Mouse (Mus musculus) C2C12 (cell line): ENCODE results near the gene Dnal1. TPM values are rescaled to one million over a fixed set of nuclear protein-coding genes. Genes with fewer than 3 reads are reported as not detected.
A peak's percentile ranks its signal among the peaks of the same experiment; 100 is the strongest.

Source experiments
- H3K27me3 ChIP-seq: one replicate; pipeline ENCODE4 v1.6.1; 2011; ENCODE audit not compliant: control insufficient read depth, insufficient read depth, insufficient read length
- H3K36me3 ChIP-seq: one replicate; pipeline ENCODE4 v1.6.1; 2011; ENCODE audit not compliant: control insufficient read depth, insufficient read depth
- H3K4me3 ChIP-seq: one replicate; pipeline ENCODE4 v1.5.1; 2011; ENCODE audit warnings: mild to moderate bottlenecking, control low read depth; ENCODE audit not compliant: poor library complexity, insufficient read depth, severe bottlenecking
- H3K79me2 ChIP-seq: one replicate; pipeline ENCODE4 v1.6.1; 2011; ENCODE audit not compliant: control insufficient read depth, insufficient read depth
- H3K79me3 ChIP-seq: one replicate; pipeline ENCODE4 v1.6.1; 2011; ENCODE audit warnings: low read depth, control low read depth
- H3ac ChIP-seq: one replicate; pipeline ENCODE3; 2011; ENCODE audit warnings: low read depth; ENCODE audit not compliant: control insufficient read depth, insufficient read length
- CEBPB ChIP-seq: IDR thresholded peaks from one replicate; pipeline ENCODE4 v1.6.1; 2011; ENCODE audit warnings: low read depth, mild to moderate bottlenecking, control low read depth, moderate library complexity
- CTCF ChIP-seq: IDR thresholded peaks from one replicate; pipeline ENCODE4 v1.5.1; 2011; ENCODE audit not compliant: control insufficient read depth, insufficient read depth, insufficient read length
- FOSL1 ChIP-seq: IDR thresholded peaks from one replicate; pipeline ENCODE4 v1.8.0; 2011; ENCODE audit warnings: mild to moderate bottlenecking, low read length; ENCODE audit not compliant: poor library complexity, insufficient read depth, severe bottlenecking
- MAX ChIP-seq: IDR thresholded peaks from one replicate; pipeline ENCODE4 v1.6.1; 2011; ENCODE audit warnings: mild to moderate bottlenecking, control low read depth
- MYOD1 ChIP-seq: IDR thresholded peaks from one replicate; pipeline ENCODE4 v1.6.1; 2011; ENCODE audit warnings: low read depth; ENCODE audit not compliant: control insufficient read depth, insufficient read length
- MYOG ChIP-seq: IDR thresholded peaks from one replicate; pipeline ENCODE4 v1.6.1; 2011; ENCODE audit not compliant: control insufficient read depth, insufficient read length; ENCODE audit errors: extremely low read depth
- USF1 ChIP-seq: IDR thresholded peaks from one replicate; pipeline ENCODE4 v1.6.1; 2011; ENCODE audit warnings: low read depth, mild to moderate bottlenecking, control low read depth, moderate library complexity
- polyA plus RNA-seq: library from polyadenylated mRNA; unstranded; fragments of >200 nt; fragmentation: generic; extraction: Trizol; gene quantifications from one replicate; pipeline ENCODE4 v1.2.1, GENCODE M21; 2012; ENCODE audit warnings: missing spikeins

Gene Dnal1
- polyA plus RNA-seq, 1 experiment, result 4.7 TPM

GRCm38 (mm10) chr12:84110814-84111213 lies 3.4 kb upstream of the Dnal1 start:
- peaks cover 1% of the 10 kb centered on the region for H3K79me3 ChIP-seq
- TF ChIP-seq CTCF (no peak), USF1 (no peak), CEBPB (no peak), MYOG (no peak), MYOD1 (no peak), MAX (no peak), FOSL1 (no peak)
- H3K27me3 ChIP-seq, result no peaks in the 10 kb centered on the region

DNA sequence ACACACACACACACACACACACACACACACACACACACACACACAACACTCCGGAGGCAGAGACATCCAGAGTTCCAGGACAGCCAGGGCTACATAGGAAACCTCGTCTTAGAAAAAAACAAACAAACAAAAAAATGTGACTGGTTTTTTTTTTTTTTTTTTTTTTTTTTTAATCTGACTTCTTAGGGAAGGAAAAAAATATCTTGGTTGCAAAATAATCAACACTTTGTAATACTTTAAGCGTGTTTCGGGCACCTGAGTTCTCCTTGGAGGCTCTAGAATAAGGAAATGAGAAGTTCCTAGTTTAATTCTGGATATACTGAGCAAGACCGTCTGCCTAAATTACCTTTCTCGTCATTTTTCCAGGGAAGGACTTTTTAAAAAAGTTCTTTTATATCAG lies 490 bp upstream of the Dnal1 start:
- H3K27me3 ChIP-seq, result no peaks in the 10 kb centered on the region
- no peak overlapping the region for H3ac ChIP-seq
- H3K79me3 ChIP-seq, result peaks cover 2% of the 10 kb centered on the region
- H3K4me3 ChIP-seq, result no peak overlapping the region
- TF ChIP-seq MAX (no peak), CTCF (no peak), CEBPB (no peak), FOSL1 (no peak)
- H3K36me3 ChIP-seq, result no peaks in the 10 kb centered on the region
- H3K79me2 ChIP-seq, result peaks cover 16% of the 10 kb centered on the region

More at GRCm38 (mm10) chr12:84110814-84111213, 3.4 kb upstream of the Dnal1 start:
- peaks cover 7% of the 10 kb centered on the region for H3K79me2 ChIP-seq
- no peak overlapping the region for H3ac ChIP-seq
- H3K36me3 ChIP-seq, result no peaks in the 10 kb centered on the region
- H3K4me3 ChIP-seq, result no peak overlapping the region

DNA sequence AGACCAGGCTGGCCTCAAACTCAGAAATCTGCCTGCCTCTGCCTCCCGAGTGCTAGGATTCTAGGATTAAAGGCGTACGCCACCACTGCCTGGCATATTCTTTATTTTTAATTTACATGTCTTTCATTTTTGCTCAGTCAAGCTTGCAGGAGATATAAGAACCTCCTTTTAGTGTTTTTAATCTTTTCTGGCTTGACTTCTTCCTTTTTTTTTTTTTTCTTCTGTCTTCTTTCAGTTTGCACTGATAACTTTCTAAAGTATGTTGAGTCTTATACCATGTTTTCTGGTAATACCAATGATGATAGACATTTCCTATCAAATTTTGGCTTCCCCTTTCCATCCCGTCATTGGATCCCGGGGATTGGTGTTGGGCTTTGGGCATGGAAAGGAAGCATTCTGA lies 5.4 kb downstream of the Dnal1 start:
- peaks cover 1% of the 10 kb centered on the region for H3K79me3 ChIP-seq
- H3K79me2 ChIP-seq, result peaks cover 16% of the 10 kb centered on the region
- H3K27me3 ChIP-seq, result no peaks in the 10 kb centered on the region
- H3K4me3 ChIP-seq, result no peak overlapping the region
- no peaks in the 10 kb centered on the region for H3K36me3 ChIP-seq
- TF ChIP-seq MAX (no peak), MYOD1 (no peak), USF1 (no peak), CTCF (no peak), CEBPB (no peak), FOSL1 (no peak), MYOG (no peak)
- no peak overlapping the region for H3ac ChIP-seq

GRCm38 (mm10) chr12:84125892-84126291 lies 11.7 kb downstream of the Dnal1 start:
- no peak overlapping the region for H3ac ChIP-seq
- TF ChIP-seq MYOG (no peak), MAX (no peak), MYOD1 (no peak), FOSL1 (no peak), CTCF (no peak), USF1 (no peak), CEBPB (no peak)

GRCm38 (mm10) chr12:84126899-84127298 lies 12.7 kb downstream of the Dnal1 start:
- H3K4me3 ChIP-seq, result no peak overlapping the region

More at GRCm38 (mm10) chr12:84125892-84126291, 11.7 kb downstream of the Dnal1 start:
- Histone ChIP-seq H3K79me2 (no peaks in the 10 kb centered on the region), H3K27me3 (no peaks in the 10 kb centered on the region), H3K4me3 (no peak overlapping the region), H3K79me3 (no peaks in the 10 kb centered on the region), H3K36me3 (peaks cover 7% of the 10 kb centered on the region)

DNA sequence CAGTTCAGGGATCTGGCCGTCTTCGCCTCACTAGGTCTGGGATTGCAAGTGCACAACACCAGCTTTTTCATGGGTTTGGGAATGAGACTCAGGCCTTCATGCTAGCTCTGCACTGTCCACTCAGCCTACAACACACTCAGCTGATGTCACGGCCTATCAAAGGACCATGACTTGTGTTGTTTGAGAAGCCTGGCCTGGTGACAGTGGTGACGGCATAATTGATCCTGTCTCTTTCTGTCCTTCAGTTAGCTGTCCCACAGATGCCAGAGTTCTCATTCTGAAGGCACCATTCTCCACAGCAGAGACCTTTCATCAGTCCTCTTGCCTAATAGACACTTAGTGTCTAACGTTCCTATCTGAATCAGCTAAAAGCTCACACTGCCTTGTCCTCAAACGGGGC lies 14.4 kb downstream of the Dnal1 start:
- Histone ChIP-seq H3ac (no peak overlapping the region), H3K79me3 (no peaks in the 10 kb centered on the region), H3K36me3 (peaks cover 7% of the 10 kb centered on the region), H3K79me2 (no peaks in the 10 kb centered on the region), H3K4me3 (no peak overlapping the region), H3K27me3 (no peaks in the 10 kb centered on the region)
- TF ChIP-seq CEBPB, result no peak
- no peak for TF ChIP-seq MYOD1
- TF ChIP-seq MAX, result no peak
- TF ChIP-seq MYOG, result no peak
- TF ChIP-seq FOSL1, result no peak
- TF ChIP-seq CTCF, result no peak
- no peak for TF ChIP-seq USF1

More at GRCm38 (mm10) chr12:84126899-84127298, 12.7 kb downstream of the Dnal1 start:
- Histone ChIP-seq H3ac (no peak overlapping the region), H3K79me2 (no peaks in the 10 kb centered on the region), H3K79me3 (no peaks in the 10 kb centered on the region), H3K36me3 (peaks cover 7% of the 10 kb centered on the region), H3K27me3 (no peaks in the 10 kb centered on the region)
- TF ChIP-seq CTCF (no peak), MYOD1 (peak; percentile 64)

DNA sequence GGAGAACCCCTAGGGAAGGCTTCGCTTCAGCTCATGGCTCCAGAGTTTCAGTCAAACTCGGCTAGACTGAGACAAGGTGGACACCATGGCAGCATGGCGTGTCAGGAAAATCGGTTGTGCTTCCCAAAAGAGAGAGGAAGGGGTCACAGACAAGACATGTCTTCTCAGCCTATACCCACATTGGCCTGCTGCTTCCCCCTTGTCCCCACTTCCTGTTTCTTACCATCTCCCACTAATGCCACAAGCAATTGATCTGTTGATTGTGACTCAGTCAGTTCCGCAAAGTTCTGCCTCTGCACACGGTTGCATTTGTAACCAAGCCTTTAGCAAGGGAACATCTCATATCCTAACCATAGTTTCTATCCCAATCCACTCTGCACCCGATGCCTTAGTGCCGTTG lies 15.8 kb downstream of the Dnal1 start:
- Histone ChIP-seq H3K27me3 (no peaks in the 10 kb centered on the region), H3K36me3 (peaks cover 7% of the 10 kb centered on the region), H3K79me3 (no peaks in the 10 kb centered on the region), H3K4me3 (no peak overlapping the region), H3K79me2 (no peaks in the 10 kb centered on the region), H3ac (no peak overlapping the region)
- TF ChIP-seq MYOG (no peak), CTCF (no peak), CEBPB (no peak), MYOD1 (no peak), USF1 (no peak), FOSL1 (no peak), MAX (no peak)
